In the genomic region with DNA sequence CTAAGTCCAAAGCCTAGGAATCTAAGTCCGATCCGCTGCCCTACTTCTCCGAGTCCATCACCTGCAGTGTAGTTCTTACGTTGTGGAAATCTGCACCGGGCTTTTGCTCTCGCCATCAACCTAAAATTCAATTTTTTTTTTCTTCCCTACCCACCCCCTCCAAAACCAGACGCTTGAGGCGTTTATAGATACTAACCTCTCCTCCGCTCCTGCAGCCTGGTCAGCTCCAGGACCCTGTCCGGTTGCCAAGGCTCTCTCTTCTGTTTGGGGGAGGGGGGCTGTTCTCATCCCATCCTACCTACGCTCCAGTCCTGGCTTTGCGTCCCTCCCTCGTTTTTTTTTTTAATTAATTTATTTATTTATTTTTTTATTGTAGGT, we compare ENCODE assay signal across 8 mouse cellular contexts. TPM values are rescaled to one million over a fixed set of nuclear protein-coding genes. Genes with fewer than 3 reads are reported as not detected.
A peak's percentile ranks its signal among the peaks of the same experiment; 100 is the strongest.
DNase-seq lines count a peak whose midpoint lies in the region; ATAC-seq and TF ChIP-seq lines count a peak whose summit lies in the region.

No protein-coding gene starts in this region.

- TF ChIP-seq EP300 in stomach, postnatal 0 days (optimal IDR thresholded peaks at IDR 0.05), result peak; percentile 19

- no peaks in the 10 kb centered on the region for H3K36me3 ChIP-seq in embryonic facial prominence, embryonic 15.5 days
- H3K36me3 ChIP-seq in hindbrain, embryonic 14.5 days (replicated peaks; ENCODE audit: control insufficient read depth, insufficient read depth), result no peaks in the 10 kb centered on the region
- H3K36me3 ChIP-seq in limb, embryonic 10.5 days, result no peaks in the 10 kb centered on the region
- no peaks in the 10 kb centered on the region for H3K36me3 ChIP-seq in midbrain, embryonic 13.5 days
- H3K36me3 ChIP-seq in stomach, postnatal 0 days (ENCODE audit: control insufficient read depth, insufficient read depth, low read length), result no peaks in the 10 kb centered on the region

- peak overlapping the region; percentile 97 for H3K27ac ChIP-seq in embryonic facial prominence, embryonic 15.5 days (replicated peaks)
- peak overlapping the region; percentile 99 for H3K27ac ChIP-seq in hindbrain, embryonic 14.5 days
- H3K27ac ChIP-seq in limb, embryonic 10.5 days, result peak overlapping the region; percentile 96
- peak overlapping the region; percentile 100 for H3K27ac ChIP-seq in midbrain, embryonic 13.5 days
- H3K27ac ChIP-seq in stomach, postnatal 0 days (replicated peaks), result peak overlapping the region; percentile 96

- H3K4me2 ChIP-seq in embryonic facial prominence, embryonic 15.5 days (replicated peaks), result peak overlapping the region; percentile 85
- H3K4me2 ChIP-seq in hindbrain, embryonic 14.5 days (replicated peaks), result peak overlapping the region; percentile 72
- peak overlapping the region; percentile 78 for H3K4me2 ChIP-seq in midbrain, embryonic 13.5 days (replicated peaks)
- H3K4me2 ChIP-seq in stomach, postnatal 0 days (replicated peaks; ENCODE audit: low read depth), result peak overlapping the region; percentile 95

- no peaks in the 10 kb centered on the region for H3K9me3 ChIP-seq in embryonic facial prominence, embryonic 15.5 days (replicated peaks)
- no peaks in the 10 kb centered on the region for H3K9me3 ChIP-seq in hindbrain, embryonic 14.5 days (ENCODE audit: control insufficient read depth, low read length)
- H3K9me3 ChIP-seq in limb, embryonic 10.5 days (replicated peaks), result no peaks in the 10 kb centered on the region
- H3K9me3 ChIP-seq in midbrain, embryonic 13.5 days, result no peaks in the 10 kb centered on the region
- no peaks in the 10 kb centered on the region for H3K9me3 ChIP-seq in stomach, postnatal 0 days (ENCODE audit: control insufficient read depth, low read length)

- peaks cover 49% of the 10 kb centered on the region for H3K4me1 ChIP-seq in embryonic facial prominence, embryonic 15.5 days
- H3K4me1 ChIP-seq in hindbrain, embryonic 14.5 days (replicated peaks; ENCODE audit: control insufficient read depth, insufficient read depth, low read length), result peaks cover 36% of the 10 kb centered on the region
- H3K4me1 ChIP-seq in limb, embryonic 10.5 days, result peaks cover 65% of the 10 kb centered on the region
- peaks cover 55% of the 10 kb centered on the region for H3K4me1 ChIP-seq in midbrain, embryonic 13.5 days (replicated peaks)
- no peaks in the 10 kb centered on the region for H3K4me1 ChIP-seq in stomach, postnatal 0 days (replicated peaks; ENCODE audit: control insufficient read depth, insufficient read depth)

- peak overlapping the region; percentile 91 for H3K4me3 ChIP-seq in embryonic facial prominence, embryonic 15.5 days (replicated peaks)
- peak overlapping the region; percentile 98 for H3K4me3 ChIP-seq in hindbrain, embryonic 14.5 days (replicated peaks; ENCODE audit: low read length)
- H3K4me3 ChIP-seq in limb, embryonic 10.5 days, result peak overlapping the region; percentile 95
- peak overlapping the region; percentile 95 for H3K4me3 ChIP-seq in midbrain, embryonic 13.5 days (replicated peaks)
- H3K4me3 ChIP-seq in stomach, postnatal 0 days (ENCODE audit: low read depth, low read length), result peak overlapping the region; percentile 76

- peaks cover 20% of the 10 kb centered on the region for H3K27me3 ChIP-seq in embryonic facial prominence, embryonic 15.5 days
- H3K27me3 ChIP-seq in hindbrain, embryonic 14.5 days (ENCODE audit: control insufficient read depth, insufficient read depth, low read length), result peaks cover 9% of the 10 kb centered on the region; the same call in 1 of the 2 replicates
- H3K27me3 ChIP-seq in limb, embryonic 10.5 days (ENCODE audit: low read depth, poor library complexity, severe bottlenecking), result peaks cover 29% of the 10 kb centered on the region
- H3K27me3 ChIP-seq in midbrain, embryonic 13.5 days, result peaks cover 24% of the 10 kb centered on the region
- H3K27me3 ChIP-seq in stomach, postnatal 0 days (ENCODE audit: control insufficient read depth, insufficient read depth, low read length), result no peaks in the 10 kb centered on the region

- H3K9ac ChIP-seq in embryonic facial prominence, embryonic 15.5 days, result 0 out of 2 replicates have a peak overlapping the region, but pooled peaks have one; percentile 15
- H3K9ac ChIP-seq in hindbrain, embryonic 14.5 days, result peak overlapping the region; percentile 98
- peak overlapping the region; percentile 99 for H3K9ac ChIP-seq in midbrain, embryonic 13.5 days (replicated peaks)
- peak overlapping the region; percentile 51 for H3K9ac ChIP-seq in stomach, postnatal 0 days (ENCODE audit: low read length)

- WGBS in embryonic facial prominence, embryonic 15.5 days, result under 1% methylated on average over 13 of the region's 13 CpGs
- under 1% methylated on average over 13 of the region's 13 CpGs for WGBS in hindbrain, embryonic 14.5 days
- WGBS in limb, embryonic 10.5 days, result under 1% methylated on average over 13 of the region's 13 CpGs
- WGBS in midbrain, embryonic 13.5 days, result under 1% methylated on average over 13 of the region's 13 CpGs
- WGBS in stomach, postnatal 0 days, result under 1% methylated on average over 13 of the region's 13 CpGs

- TF ChIP-seq CTCF in stomach, postnatal 0 days (IDR thresholded peaks at IDR 0.05; ENCODE audit: low read depth), result no peak

- ATAC-seq in embryonic facial prominence, embryonic 15.5 days (ENCODE audit: insufficient number of reproducible peaks, low FRiP score, low TSS enrichment, low read depth), result peak; percentile 1
- ATAC-seq in hindbrain, embryonic 14.5 days (ENCODE audit: low FRiP score), result peak; percentile 1; the same call in 1 of the 2 replicates
- peak; percentile 32 for ATAC-seq in midbrain, embryonic 13.5 days
- ATAC-seq in stomach, postnatal 0 days (ENCODE audit: low FRiP score, low TSS enrichment), result peak; percentile 49

- DNase-seq in gastrocnemius, postnatal 10 days, result peak; percentile 54
- no peak for DNase-seq in gastrocnemius, adult 18-20 months (ENCODE audit: low spot score)
- peak; percentile 74 for DNase-seq in ZHBTc4 (ENCODE audit: low read depth, low spot score)
- DNase-seq in hindbrain, embryonic 14.5 days (ENCODE audit: low spot score), result peak; percentile 82
- DNase-seq in limb, embryonic 10.5 days (ENCODE audit: low spot score), result peak; percentile 76
- DNase-seq in stomach, postnatal 0 days (ENCODE audit: low spot score), result peak; percentile 56

RNA-seq across cellular contexts. Expression of gene Adgrl1, which starts 0.9 kb away (rescaled TPM):
- total RNA-seq in gastrocnemius, postnatal 10 days (2021), result 10 to 100 TPM; 19.6 to 25.2 TPM
- total RNA-seq in gastrocnemius, adult 18-20 months (2021), result 10 to 100 TPM; 14.1 to 17.2 TPM
- polyA plus RNA-seq in embryonic facial prominence, embryonic 15.5 days (2015; fragmentation: Nextera tagmentation; extraction: Ambion mirVana), result 22.8 and 23.2 TPM in 2 replicates
- polyA plus RNA-seq in hindbrain, embryonic 14.5 days (2014; fragmentation: Nextera tagmentation; extraction: Ambion mirVana), result 67.1 and 72.0 TPM in 2 replicates
- 12.3 and 16.2 TPM in 2 replicates for polyA plus RNA-seq in limb, embryonic 10.5 days (2016; fragmentation: Nextera tagmentation; extraction: Ambion mirVana)
- 45.1 and 46.1 TPM in 2 replicates for polyA plus RNA-seq in midbrain, embryonic 13.5 days (2015; fragmentation: Nextera tagmentation; extraction: Ambion mirVana)
- 6.5 and 7.5 TPM in 2 replicates for polyA plus RNA-seq in stomach, postnatal 0 days (2015; fragmentation: Nextera tagmentation; extraction: Ambion mirVana)

RNA-seq across cellular contexts. Expression of gene Gm10644, which starts 56.0 kb away (rescaled TPM):
- under 1 TPM in 1 of 2 experiments, not detected in 1; 0.32 TPM for total RNA-seq in gastrocnemius, postnatal 10 days (2021)
- total RNA-seq in gastrocnemius, adult 18-20 months (2021), result under 1 TPM; 0.57 to 0.75 TPM
- 0.45 and 0.60 TPM in 2 replicates for polyA plus RNA-seq in embryonic facial prominence, embryonic 15.5 days (2015; fragmentation: Nextera tagmentation; extraction: Ambion mirVana)
- 0.76 and 1.1 TPM in 2 replicates for polyA plus RNA-seq in hindbrain, embryonic 14.5 days (2014; fragmentation: Nextera tagmentation; extraction: Ambion mirVana)
- 0.58 and 0.70 TPM in 2 replicates for polyA plus RNA-seq in limb, embryonic 10.5 days (2016; fragmentation: Nextera tagmentation; extraction: Ambion mirVana)
- polyA plus RNA-seq in midbrain, embryonic 13.5 days (2015; fragmentation: Nextera tagmentation; extraction: Ambion mirVana), result 0.70 and 0.94 TPM in 2 replicates
- 0.11 and 0.13 TPM in 2 replicates for polyA plus RNA-seq in stomach, postnatal 0 days (2015; fragmentation: Nextera tagmentation; extraction: Ambion mirVana)

RNA-seq across cellular contexts. Expression of gene Asf1b, which starts 56.3 kb away (rescaled TPM):
- 1 to 10 TPM; 6.5 to 7.3 TPM for total RNA-seq in gastrocnemius, postnatal 10 days (2021)
- total RNA-seq in gastrocnemius, adult 18-20 months (2021), result under 1 TPM; 0.24 to 0.32 TPM
- polyA plus RNA-seq in embryonic facial prominence, embryonic 15.5 days (2015; fragmentation: Nextera tagmentation; extraction: Ambion mirVana), result 56.8 and 57.2 TPM in 2 replicates
- 10.5 and 10.7 TPM in 2 replicates for polyA plus RNA-seq in hindbrain, embryonic 14.5 days (2014; fragmentation: Nextera tagmentation; extraction: Ambion mirVana)
- polyA plus RNA-seq in limb, embryonic 10.5 days (2016; fragmentation: Nextera tagmentation; extraction: Ambion mirVana), result 94.6 and 101 TPM in 2 replicates
- 25.0 and 25.7 TPM in 2 replicates for polyA plus RNA-seq in midbrain, embryonic 13.5 days (2015; fragmentation: Nextera tagmentation; extraction: Ambion mirVana)
- polyA plus RNA-seq in stomach, postnatal 0 days (2015; fragmentation: Nextera tagmentation; extraction: Ambion mirVana), result 14.1 and 16.6 TPM in 2 replicates

Comparison
In these comparisons a context has a peak if more than half of its experiments do, and no peak if none do; other contexts are left out.
1. H3K9ac ChIP-seq: peak in every context shown above with its lines; median percentile 99 in midbrain, embryonic 13.5 days; 98 in hindbrain, embryonic 14.5 days; 51 in stomach, postnatal 0 days; 15 in embryonic facial prominence, embryonic 15.5 days.